Mouse (Mus musculus): ENCODE results near the gene Btbd9.

Gene Btbd9

GRCm38 (mm10) chr17:30285641-30286040 is 290.6 kb downstream of the Btbd9 start:
- DNase-seq (ENCODE audit: low read depth, low spot score): no peak

GRCm38 (mm10) chr17:30283460-30284050 is 292.7 kb downstream of the Btbd9 start:
- DNase-seq (ENCODE audit: low read depth, low spot score): no peak

GRCm38 (mm10) chr17:30283001-30283400 is 293.3 kb downstream of the Btbd9 start:
- no peak for DNase-seq (ENCODE audit: low read depth, low spot score)

- no peak for DNase-seq (ENCODE audit: low read depth, low spot score)
Measured at GRCm38 (mm10) chr17:30280323-30281118, 295.8 kb downstream of the Btbd9 start.

GRCm38 (mm10) chr17:30279684-30280083 is 296.6 kb downstream of the Btbd9 start:
- no peak for DNase-seq (ENCODE audit: low read depth, low spot score)

GRCm38 (mm10) chr17:30278596-30279378 is 297.5 kb downstream of the Btbd9 start:
- no peak for DNase-seq (ENCODE audit: low read depth, low spot score)

- no peak for DNase-seq (ENCODE audit: low read depth, low spot score)
Measured at GRCm38 (mm10) chr17:30276477-30276876, 299.8 kb downstream of the Btbd9 start.

- no peak for DNase-seq (ENCODE audit: low read depth, low spot score)
Measured at GRCm38 (mm10) chr17:30272769-30273168, 303.5 kb downstream of the Btbd9 start.

GRCm38 (mm10) chr17:30269136-30270063 is 306.9 kb downstream of the Btbd9 start:
- DNase-seq (ENCODE audit: low read depth, low spot score): no peak

GRCm38 (mm10) chr17:30268456-30268855 is 307.8 kb downstream of the Btbd9 start:
- no peak for DNase-seq (ENCODE audit: low read depth, low spot score)

GRCm38 (mm10) chr17:30267432-30267973 is 308.8 kb downstream of the Btbd9 start:
- no peak for DNase-seq (ENCODE audit: low read depth, low spot score)

- no peak for DNase-seq (ENCODE audit: low read depth, low spot score)
Measured at GRCm38 (mm10) chr17:30263535-30263934, 312.8 kb downstream of the Btbd9 start.

GRCm38 (mm10) chr17:30262943-30263342 is 313.3 kb downstream of the Btbd9 start:
- DNase-seq (ENCODE audit: low read depth, low spot score): peak; percentile 23

GRCm38 (mm10) chr17:30262440-30262839 is 313.8 kb downstream of the Btbd9 start:
- DNase-seq (ENCODE audit: low read depth, low spot score): no peak

- DNase-seq (ENCODE audit: low read depth, low spot score): no peak
Measured at GRCm38 (mm10) chr17:30261983-30262340, 314.3 kb downstream of the Btbd9 start.

GRCm38 (mm10) chr17:30261307-30261982 is 314.8 kb downstream of the Btbd9 start:
- DNase-seq (ENCODE audit: low read depth, low spot score): no peak

- no peak for DNase-seq (ENCODE audit: low read depth, low spot score)
Measured at GRCm38 (mm10) chr17:30260641-30261306, 315.5 kb downstream of the Btbd9 start.

GRCm38 (mm10) chr17:30259938-30260337 is 316.4 kb downstream of the Btbd9 start:
- DNase-seq (ENCODE audit: low read depth, low spot score): no peak

GRCm38 (mm10) chr17:30258480-30258879 is 317.8 kb downstream of the Btbd9 start:
- no peak for DNase-seq (ENCODE audit: low read depth, low spot score)
